Mouse (Mus musculus) neural tube, embryonic 15.5 days (tissue): ENCODE measurements at regions not wholly inside any gene's neighbourhood (a gene's known extent, or its start where the extent isn't known, plus 50 kb on each side); places are given as distances from the start of the nearest gene placed in this dataset.

Source experiments
- ATAC-seq: fragments of 200-750 bp; cut with Nextera tagmentation; 2 replicates; pipeline ENCODE4 v1.8.0; 2017; ENCODE audit warnings: mild to moderate bottlenecking, moderate TSS enrichment, moderate library complexity; ENCODE audit not compliant: low FRiP score
- H3K27ac ChIP-seq: fragments of 300-500 bp; sonication (generic); replicated peaks from 2 replicates; pipeline ENCODE4 v1.5.1; 2015; ENCODE audit warnings: mild to moderate bottlenecking, inconsistent platforms
- H3K27me3 ChIP-seq: fragments of 300-500 bp; sonication (generic); replicated peaks from 2 replicates; pipeline ENCODE4 v1.6.1; 2015; ENCODE audit warnings: inconsistent platforms
- H3K36me3 ChIP-seq: fragments of 300-500 bp; sonication (generic); 2 replicates; pipeline ENCODE4 v1.6.1; 2015; ENCODE audit warnings: inconsistent platforms
- H3K4me1 ChIP-seq: fragments of 300-500 bp; sonication (generic); 2 replicates; pipeline ENCODE4 v1.6.1; 2015; ENCODE audit warnings: inconsistent platforms
- H3K4me2 ChIP-seq: fragments of 300-500 bp; sonication (generic); 2 replicates; pipeline ENCODE4 v1.6.1; 2015; ENCODE audit warnings: inconsistent platforms, mild to moderate bottlenecking, moderate library complexity
- H3K4me3 ChIP-seq: fragments of 300-500 bp; sonication (generic); replicated peaks from 2 replicates; pipeline ENCODE4 v1.5.1; 2015; ENCODE audit warnings: mild to moderate bottlenecking, inconsistent platforms
- H3K9ac ChIP-seq: fragments of 300-500 bp; sonication (generic); replicated peaks from 2 replicates; pipeline ENCODE4 v1.6.1; 2015; ENCODE audit warnings: mild to moderate bottlenecking, inconsistent platforms
- H3K9me3 ChIP-seq: fragments of 300-500 bp; sonication (generic); replicated peaks from 2 replicates; pipeline ENCODE4 v1.6.1; 2016; ENCODE audit warnings: inconsistent platforms
- WGBS: fragments of 180-500 bp; shearing (Covaris S2); methylation state at CpG from one replicate; pipeline ENCODE4 v1.1.7; 2015; ENCODE audit warnings: mixed read lengths; 5-methylcytosine and 5-hydroxymethylcytosine counted together

GRCm38 (mm10) chr8:31518903-31519302 lies 1909.6 kb upstream of the 5930422O12Rik start:
- Histone ChIP-seq H3K4me2 (no peak overlapping the region), H3K9ac (no peak overlapping the region), H3K27ac (no peak overlapping the region), H3K36me3 (no peaks in the 10 kb centered on the region), H3K27me3 (no peaks in the 10 kb centered on the region), H3K9me3 (no peaks in the 10 kb centered on the region), H3K4me1 (no peaks in the 10 kb centered on the region), H3K4me3 (no peak overlapping the region)
- no peak for ATAC-seq
- WGBS = 85% methylated on average over 1 of the region's 1 CpGs

DNA sequence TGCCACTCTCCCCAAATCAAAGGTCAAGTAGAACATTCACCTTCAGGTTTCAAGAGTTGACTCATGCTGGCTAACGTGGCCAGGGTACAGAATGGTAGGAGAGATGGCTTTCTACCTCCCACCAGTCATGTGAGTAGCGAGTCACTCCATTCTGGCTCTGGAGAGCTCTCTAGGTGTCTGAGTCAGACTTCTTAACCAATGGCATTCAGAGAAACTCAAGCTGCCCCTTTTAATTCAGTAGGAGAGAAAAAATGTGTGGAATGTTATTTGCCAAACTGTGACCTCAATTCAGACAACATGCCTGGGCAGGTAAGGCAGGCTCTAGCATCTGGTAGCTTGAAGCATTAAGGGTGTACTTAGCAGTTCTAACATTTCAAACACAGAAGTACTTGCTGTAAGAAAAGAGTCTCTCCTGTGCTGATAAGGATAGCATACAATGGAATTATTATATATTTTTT lies 1907.5 kb upstream of the 5930422O12Rik start:
- H3K9ac ChIP-seq = no peak overlapping the region
- no peak for ATAC-seq
- no peaks in the 10 kb centered on the region for H3K9me3 ChIP-seq
- no peaks in the 10 kb centered on the region for H3K4me1 ChIP-seq
- H3K36me3 ChIP-seq = no peaks in the 10 kb centered on the region
- H3K27me3 ChIP-seq = no peaks in the 10 kb centered on the region
- 77% methylated on average over 2 of the region's 2 CpGs for WGBS
- H3K27ac ChIP-seq = no peak overlapping the region
- H3K4me2 ChIP-seq = no peak overlapping the region
- H3K4me3 ChIP-seq = no peak overlapping the region

GRCm38 (mm10) chr8:31525071-31525470 lies 1903.4 kb upstream of the 5930422O12Rik start:
- no peak overlapping the region for H3K4me2 ChIP-seq
- H3K36me3 ChIP-seq = no peaks in the 10 kb centered on the region
- H3K4me3 ChIP-seq = no peak overlapping the region
- no peak overlapping the region for H3K9ac ChIP-seq
- no peak for ATAC-seq
- H3K27ac ChIP-seq = no peak overlapping the region
- H3K27me3 ChIP-seq = no peaks in the 10 kb centered on the region
- H3K9me3 ChIP-seq = no peaks in the 10 kb centered on the region
- H3K4me1 ChIP-seq = no peaks in the 10 kb centered on the region
- WGBS = 85% methylated on average over 5 of the region's 5 CpGs

DNA sequence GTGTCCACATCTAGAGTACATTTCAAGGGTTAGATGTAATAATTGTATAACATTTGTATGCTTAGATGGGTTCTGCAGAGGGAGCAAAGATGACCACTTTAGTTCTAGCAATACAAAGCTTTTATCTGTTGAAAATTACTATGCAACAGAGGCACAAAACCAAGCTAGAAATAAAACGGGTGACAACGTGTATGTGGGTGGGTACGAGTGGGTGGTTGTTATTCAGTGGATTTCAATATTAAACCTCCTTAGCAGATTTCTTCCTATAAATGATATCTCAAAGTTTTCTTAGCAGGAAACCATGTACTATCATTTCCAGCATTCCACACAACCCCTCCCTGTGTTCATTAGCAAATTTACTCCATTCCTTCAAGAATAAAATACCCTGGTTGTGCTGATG lies 1889.3 kb upstream of the 5930422O12Rik start:
- 96% methylated on average over 3 of the region's 3 CpGs for WGBS
- Histone ChIP-seq H3K36me3 (no peaks in the 10 kb centered on the region), H3K27me3 (no peaks in the 10 kb centered on the region), H3K9me3 (no peaks in the 10 kb centered on the region), H3K4me2 (no peak overlapping the region), H3K27ac (no peak overlapping the region), H3K4me3 (no peak overlapping the region), H3K4me1 (no peaks in the 10 kb centered on the region), H3K9ac (no peak overlapping the region)
- no peak for ATAC-seq

DNA sequence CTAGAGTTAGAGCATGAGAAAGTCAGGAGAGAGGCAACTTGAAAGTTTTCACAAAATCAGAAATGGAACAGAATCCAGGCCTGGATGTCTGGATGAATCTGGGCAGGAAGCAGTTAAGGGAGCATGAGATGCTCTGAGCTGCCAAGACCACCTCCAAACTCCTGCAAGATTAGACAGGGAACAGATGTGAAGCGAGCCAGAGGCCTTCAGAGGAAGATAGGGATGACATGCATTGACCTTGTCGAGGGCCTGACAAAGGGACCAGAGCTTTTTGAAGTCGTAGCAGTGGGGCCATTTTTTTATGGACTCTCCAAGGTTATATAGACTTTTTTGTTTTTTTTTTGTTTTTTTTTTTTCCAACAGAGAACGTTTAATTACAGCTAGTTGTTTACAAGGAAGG lies 1886.9 kb upstream of the 5930422O12Rik start:
- Histone ChIP-seq H3K4me2 (no peak overlapping the region), H3K4me1 (no peaks in the 10 kb centered on the region), H3K4me3 (no peak overlapping the region), H3K9me3 (no peaks in the 10 kb centered on the region), H3K27ac (no peak overlapping the region), H3K36me3 (no peaks in the 10 kb centered on the region), H3K9ac (no peak overlapping the region), H3K27me3 (no peaks in the 10 kb centered on the region)
- no peak for ATAC-seq
- 25% methylated on average over 4 of the region's 4 CpGs for WGBS

GRCm38 (mm10) chr8:31574136-31574535 lies 1854.4 kb upstream of the 5930422O12Rik start:
- Histone ChIP-seq H3K27me3 (no peaks in the 10 kb centered on the region), H3K27ac (no peak overlapping the region), H3K9me3 (no peaks in the 10 kb centered on the region), H3K4me3 (no peak overlapping the region), H3K9ac (no peak overlapping the region), H3K4me1 (no peaks in the 10 kb centered on the region), H3K4me2 (no peak overlapping the region), H3K36me3 (no peaks in the 10 kb centered on the region)
- no peak for ATAC-seq

- WGBS = 78% methylated on average over 2 of the region's 2 CpGs
- no peaks in the 10 kb centered on the region for H3K27me3 ChIP-seq
These were observed 1852.4 kb upstream of the 5930422O12Rik start for GRCm38 (mm10) chr8:31576129-31576528.

GRCm38 (mm10) chr8:31584661-31585060 lies 1843.8 kb upstream of the 5930422O12Rik start:
- H3K9me3 ChIP-seq = no peaks in the 10 kb centered on the region
- H3K27ac ChIP-seq = no peak overlapping the region
- H3K4me1 ChIP-seq = no peaks in the 10 kb centered on the region
- WGBS = 100% methylated on average over 1 of the region's 1 CpGs
- H3K36me3 ChIP-seq = no peaks in the 10 kb centered on the region
- H3K4me2 ChIP-seq = no peak overlapping the region
- ATAC-seq = no peak
- H3K9ac ChIP-seq = no peak overlapping the region
- H3K27me3 ChIP-seq = no peaks in the 10 kb centered on the region
- no peak overlapping the region for H3K4me3 ChIP-seq

More at GRCm38 (mm10) chr8:31576129-31576528, 1852.4 kb upstream of the 5930422O12Rik start:
- no peak for ATAC-seq
- no peaks in the 10 kb centered on the region for H3K36me3 ChIP-seq
- no peaks in the 10 kb centered on the region for H3K9me3 ChIP-seq
- no peak overlapping the region for H3K4me3 ChIP-seq
- no peak overlapping the region for H3K4me2 ChIP-seq
- no peaks in the 10 kb centered on the region for H3K4me1 ChIP-seq
- H3K27ac ChIP-seq = no peak overlapping the region
- H3K9ac ChIP-seq = no peak overlapping the region

GRCm38 (mm10) chr8:31599536-31599935 lies 1829.0 kb upstream of the 5930422O12Rik start:
- 88% methylated on average over 5 of the region's 5 CpGs for WGBS
- no peak overlapping the region for H3K4me3 ChIP-seq
- H3K27me3 ChIP-seq = no peaks in the 10 kb centered on the region
- ATAC-seq = no peak
- H3K27ac ChIP-seq = no peak overlapping the region
- H3K9ac ChIP-seq = no peak overlapping the region
- H3K36me3 ChIP-seq = no peaks in the 10 kb centered on the region
- no peak overlapping the region for H3K4me2 ChIP-seq
- H3K4me1 ChIP-seq = no peaks in the 10 kb centered on the region
- H3K9me3 ChIP-seq = no peaks in the 10 kb centered on the region

DNA sequence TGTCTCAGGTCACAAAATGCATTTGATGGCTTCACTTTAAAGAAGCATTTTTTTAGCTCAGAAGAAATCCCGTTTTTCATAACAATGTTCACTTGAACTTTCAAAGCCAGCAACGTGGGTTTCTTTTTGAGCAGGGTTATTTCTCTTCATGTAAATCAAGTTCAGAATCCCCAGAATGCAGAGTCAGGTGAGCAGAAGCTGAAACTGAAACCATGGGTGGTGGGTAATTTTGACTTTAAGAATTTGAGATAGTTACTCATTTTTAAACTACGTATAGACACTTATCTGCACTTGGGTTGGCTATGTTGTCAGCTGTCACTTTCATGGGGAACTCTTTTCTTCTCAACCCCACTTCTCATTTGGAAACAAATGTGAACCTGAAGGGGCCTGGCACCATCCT lies 1827.5 kb upstream of the 5930422O12Rik start:
- H3K4me2 ChIP-seq = no peak overlapping the region
- H3K9me3 ChIP-seq = no peaks in the 10 kb centered on the region
- 82% methylated on average over 3 of the region's 3 CpGs for WGBS
- no peak overlapping the region for H3K9ac ChIP-seq
- ATAC-seq = no peak
- no peaks in the 10 kb centered on the region for H3K4me1 ChIP-seq
- H3K27me3 ChIP-seq = no peaks in the 10 kb centered on the region
- H3K27ac ChIP-seq = no peak overlapping the region
- H3K36me3 ChIP-seq = no peaks in the 10 kb centered on the region
- no peak overlapping the region for H3K4me3 ChIP-seq

- Histone ChIP-seq H3K9me3 (no peaks in the 10 kb centered on the region), H3K4me3 (no peak overlapping the region), H3K36me3 (no peaks in the 10 kb centered on the region), H3K4me1 (no peaks in the 10 kb centered on the region), H3K27me3 (no peaks in the 10 kb centered on the region), H3K27ac (no peak overlapping the region), H3K9ac (no peak overlapping the region), H3K4me2 (no peak overlapping the region)
- no peak for ATAC-seq
- WGBS = 92% methylated on average over 2 of the region's 2 CpGs
These were observed 1812.0 kb upstream of the 5930422O12Rik start for GRCm38 (mm10) chr8:31616501-31616900.

GRCm38 (mm10) chr8:31627708-31628107 lies 1800.8 kb upstream of the 5930422O12Rik start:
- no peak overlapping the region for H3K4me2 ChIP-seq
- no peaks in the 10 kb centered on the region for H3K9me3 ChIP-seq
- no peaks in the 10 kb centered on the region for H3K4me1 ChIP-seq
- ATAC-seq = no peak
- no peak overlapping the region for H3K9ac ChIP-seq
- H3K27me3 ChIP-seq = no peaks in the 10 kb centered on the region
- 67% methylated on average over 2 of the region's 2 CpGs for WGBS
- no peak overlapping the region for H3K27ac ChIP-seq
- H3K4me3 ChIP-seq = no peak overlapping the region
- no peaks in the 10 kb centered on the region for H3K36me3 ChIP-seq

GRCm38 (mm10) chr8:31628146-31628545 lies 1800.4 kb upstream of the 5930422O12Rik start:
- H3K4me1 ChIP-seq = no peaks in the 10 kb centered on the region
- no peak overlapping the region for H3K4me2 ChIP-seq
- no peak for ATAC-seq
- no peaks in the 10 kb centered on the region for H3K27me3 ChIP-seq
- WGBS = 88% methylated on average over 2 of the region's 2 CpGs
- no peaks in the 10 kb centered on the region for H3K9me3 ChIP-seq
- no peak overlapping the region for H3K9ac ChIP-seq
- H3K36me3 ChIP-seq = no peaks in the 10 kb centered on the region
- no peak overlapping the region for H3K4me3 ChIP-seq
- H3K27ac ChIP-seq = no peak overlapping the region
